Mouse (Mus musculus): Measurements from ENCODE around the gene Ccm2l. TPM values are rescaled to one million over a fixed set of nuclear protein-coding genes. Genes with fewer than 3 reads are reported as not detected.

Gene Ccm2l
- total and polyA plus RNA-seq, 3 experiments: not detected

- peaks cover 0 to 6% of the 10 kb centered on the region in 2 experiments; a peak in 2 of 4 replicates for H3K4me1 ChIP-seq (ENCODE audit: control insufficient read depth in 1 of 2, insufficient read depth in 2 of 2, low read length in 2 of 2)
- H3K79me2 ChIP-seq (ENCODE audit: control insufficient read depth, insufficient read depth, low read length, poor library complexity): no peaks in the 10 kb centered on the region
- peaks cover 0 to 2% of the 10 kb centered on the region in 2 experiments; a peak in 1 of 4 replicates for H3K36me3 ChIP-seq (ENCODE audit: control insufficient read depth in 1 of 2, insufficient read depth in 2 of 2, low read length in 2 of 2)
- DNase-seq (ENCODE audit: low read depth, low spot score): no peak
- TF ChIP-seq ETS1 (IDR thresholded peaks at IDR 0.05; ENCODE audit: low read depth, low read length) (no peak), NELFE (IDR thresholded peaks at IDR 0.05; ENCODE audit: low read depth, low read length) (no peak), KAT2A (conservative IDR thresholded peaks at IDR 0.05; ENCODE audit: low read depth, low read length) (no peak), POLR2A (IDR thresholded peaks at IDR 0.05; ENCODE audit: control insufficient read depth in 1 of 2, insufficient read depth in 1 of 2, low read depth in 1 of 2, low read length in 2 of 2, poor library complexity in 1 of 2) (no peak), ZMIZ1 (IDR thresholded peaks at IDR 0.05; ENCODE audit: low read depth, low read length) (no peak), SIN3A (IDR thresholded peaks at IDR 0.05; ENCODE audit: low read length) (no peak), TCF12 (IDR thresholded peaks at IDR 0.05; ENCODE audit: low read depth, low read length) (no peak)
- no peak overlapping the region for H3K27ac ChIP-seq (ENCODE audit: control insufficient read depth, low read depth, low read length)
- H3K9ac ChIP-seq (ENCODE audit: control insufficient read depth, low read depth, low read length, poor library complexity, severe bottlenecking): no peak overlapping the region
- H3K27me3 ChIP-seq (ENCODE audit: control insufficient read depth in 1 of 2, insufficient read depth in 2 of 2, low read length in 2 of 2): peaks cover 3 to 12% of the 10 kb centered on the region in 2 experiments
- no peak overlapping the region for H3K4me3 ChIP-seq (ENCODE audit: control insufficient read depth in 1 of 2, insufficient read depth in 1 of 2, low read depth in 2 of 2, low read length in 2 of 2)
- no peaks in the 10 kb centered on the region for H3K9me3 ChIP-seq (replicated peaks; ENCODE audit: insufficient read depth, low read length)
These were observed 39.7 kb upstream of the Ccm2l start for GRCm38 (mm10) chr2:153026052-153026451.

GRCm38 (mm10) chr2:153027501-153027900 is 38.3 kb upstream of the Ccm2l start:
- no peak for TF ChIP-seq CTCF (IDR thresholded peaks at IDR 0.05 in 2 of 3, conservative IDR thresholded peaks at IDR 0.05 in 1 of 3; ENCODE audit: control insufficient read depth in 1 of 3, insufficient read depth in 1 of 3, low read depth in 2 of 3, low read length in 3 of 3, poor library complexity in 1 of 3, severe bottlenecking in 1 of 3)
- TF ChIP-seq MAZ (IDR thresholded peaks at IDR 0.05; ENCODE audit: low read depth, low read length): no peak
- no peak for TF ChIP-seq RCOR1 (IDR thresholded peaks at IDR 0.05; ENCODE audit: low read depth, low read length)
- TF ChIP-seq MYC (IDR thresholded peaks at IDR 0.05; ENCODE audit: low read depth, low read length): no peak
- no peak for TF ChIP-seq GABPA (IDR thresholded peaks at IDR 0.05; ENCODE audit: low read depth, low read length)
- no peak for TF ChIP-seq MAFK (IDR thresholded peaks at IDR 0.05; ENCODE audit: borderline replicate concordance, low read depth, low read length)
- no peak for TF ChIP-seq NELFE (IDR thresholded peaks at IDR 0.05; ENCODE audit: low read depth, low read length)
- no peak for TF ChIP-seq POLR2AphosphoS5 (IDR thresholded peaks at IDR 0.05; ENCODE audit: borderline replicate concordance, low read depth, low read length)
- TF ChIP-seq NRF1 (IDR thresholded peaks at IDR 0.05; ENCODE audit: insufficient read depth, low read depth, low read length, poor library complexity, severe bottlenecking): no peak
- TF ChIP-seq USF1 (IDR thresholded peaks at IDR 0.05; ENCODE audit: low read depth, low read length): no peak
- TF ChIP-seq TAL1 (IDR thresholded peaks at IDR 0.05; ENCODE audit: low read length): no peak
- no peak for TF ChIP-seq GATA1 (IDR thresholded peaks at IDR 0.05; ENCODE audit: low read depth, low read length)
- no peak for TF ChIP-seq CHD1 (IDR thresholded peaks at IDR 0.05; ENCODE audit: low read depth, low read length)
- no peak for TF ChIP-seq ZNF384 (IDR thresholded peaks at IDR 0.05; ENCODE audit: low read depth, low read length)
- TF ChIP-seq RAD21 (IDR thresholded peaks at IDR 0.05; ENCODE audit: low read depth, low read length): no peak
- TF ChIP-seq KAT2A (conservative IDR thresholded peaks at IDR 0.05; ENCODE audit: low read depth, low read length): no peak
- TF ChIP-seq TCF12 (IDR thresholded peaks at IDR 0.05; ENCODE audit: low read depth, low read length): no peak
- no peak for TF ChIP-seq CHD2 (IDR thresholded peaks at IDR 0.05; ENCODE audit: low read length)
- no peak for TF ChIP-seq MEF2A (IDR thresholded peaks at IDR 0.05; ENCODE audit: extremely low read depth, insufficient replicate concordance, low read depth, low read length, poor library complexity, severe bottlenecking)
- TF ChIP-seq ZKSCAN1 (IDR thresholded peaks at IDR 0.05; ENCODE audit: low read depth, low read length): no peak
- Histone ChIP-seq H3K36me3 (ENCODE audit: control insufficient read depth in 1 of 2, insufficient read depth in 2 of 2, low read length in 2 of 2) (no peaks in the 10 kb centered on the region), H3K9me3 (replicated peaks; ENCODE audit: insufficient read depth, low read length) (no peaks in the 10 kb centered on the region), H3K27me3 (ENCODE audit: control insufficient read depth in 1 of 2, insufficient read depth in 2 of 2, low read length in 2 of 2) (peaks cover 3 to 12% of the 10 kb centered on the region in 2 experiments), H3K4me3 (ENCODE audit: control insufficient read depth in 1 of 2, insufficient read depth in 1 of 2, low read depth in 2 of 2, low read length in 2 of 2) (no peak overlapping the region), H3K4me1 (ENCODE audit: control insufficient read depth in 1 of 2, insufficient read depth in 2 of 2, low read length in 2 of 2) (no peaks in the 10 kb centered on the region), H3K27ac (ENCODE audit: control insufficient read depth, low read depth, low read length) (no peak overlapping the region), H3K9ac (ENCODE audit: control insufficient read depth, low read depth, low read length, poor library complexity, severe bottlenecking) (no peak overlapping the region), H3K79me2 (ENCODE audit: control insufficient read depth, insufficient read depth, low read length, poor library complexity) (no peaks in the 10 kb centered on the region)
- DNase-seq (ENCODE audit: low read depth, low spot score): no peak
